Mouse (Mus musculus) neural tube, embryonic 11.5 days (tissue): ENCODE results near the gene Smc4. TPM values are rescaled to one million over a fixed set of nuclear protein-coding genes. Genes with fewer than 3 reads are reported as not detected.

ENCODE experiments used
- ATAC-seq: fragments of 200-750 bp; cut with Nextera tagmentation; 2 replicates; pipeline ENCODE4 v1.8.0; 2017; ENCODE audit warnings: moderate number of reproducible peaks, mild to moderate bottlenecking, moderate TSS enrichment, moderate library complexity; ENCODE audit not compliant: insufficient read depth, low FRiP score, low TSS enrichment
- DNase-seq: peaks from one replicate; pipeline ENCODE4 v3.0.0-alpha.2; 2015; ENCODE audit warnings: low spot score
- H3K27ac ChIP-seq: fragments of 300-500 bp; sonication (generic); 2 replicates; pipeline ENCODE4 v1.5.1; 2014; ENCODE audit warnings: low read depth, mild to moderate bottlenecking, low read length
- H3K27me3 ChIP-seq: fragments of 300-500 bp; sonication (generic); 2 replicates; pipeline ENCODE4 v1.6.1; 2014; ENCODE audit warnings: mild to moderate bottlenecking, low read length, mixed read lengths; ENCODE audit not compliant: control insufficient read depth, insufficient read depth
- H3K36me3 ChIP-seq: fragments of 300-500 bp; sonication (generic); 2 replicates; pipeline ENCODE4 v1.6.1; 2014; ENCODE audit warnings: mild to moderate bottlenecking, low read length, moderate library complexity, mixed read lengths; ENCODE audit not compliant: control insufficient read depth, insufficient read depth
- H3K4me1 ChIP-seq: fragments of 300-500 bp; sonication (generic); 2 replicates; pipeline ENCODE4 v1.6.1; 2014; ENCODE audit warnings: low read length, mixed read lengths; ENCODE audit not compliant: control insufficient read depth, insufficient read depth
- H3K4me2 ChIP-seq: fragments of 300-500 bp; sonication (generic); 2 replicates; pipeline ENCODE4 v1.6.1; 2014; ENCODE audit warnings: low read depth, mild to moderate bottlenecking, moderate library complexity
- H3K4me3 ChIP-seq: fragments of 300-500 bp; sonication (generic); 2 replicates; pipeline ENCODE4 v1.5.1; 2014; ENCODE audit warnings: low read depth, low read length
- H3K9ac ChIP-seq: fragments of 300-500 bp; sonication (generic); 2 replicates; pipeline ENCODE4 v1.6.1; 2014; ENCODE audit warnings: mild to moderate bottlenecking, low read length
- H3K9me3 ChIP-seq: fragments of 300-500 bp; sonication (generic); 2 replicates; pipeline ENCODE4 v1.6.1; 2016; ENCODE audit warnings: low read length; ENCODE audit not compliant: control insufficient read depth
- WGBS: fragments of 180-500 bp; shearing (Covaris S2); extraction: QIAGEN DNeasy Blood & Tissue Kit; methylation state at CpG from one replicate; pipeline ENCODE4 v1.1.7; 2014; 5-methylcytosine and 5-hydroxymethylcytosine counted together
- polyA plus RNA-seq: library from polyadenylated mRNA; unstranded; fragments of >200 nt; fragmentation: Nextera tagmentation; extraction: Ambion mirVana; gene quantifications from 2 replicates; pipeline ENCODE4 v1.2.1, GENCODE M21; 2014

Smc4 gene
- polyA plus RNA-seq, 1 experiment from 2014 or later = 168 TPM

GRCm38 (mm10) chr3:69040105-69040504, 35.6 kb downstream of the Smc4 start:
- Histone ChIP-seq H3K27ac (no peak overlapping the region), H3K9ac (no peak overlapping the region), H3K9me3 (no peaks in the 10 kb centered on the region), H3K4me2 (no peak overlapping the region), H3K36me3 (peaks cover 6% of the 10 kb centered on the region), H3K27me3 (no peaks in the 10 kb centered on the region), H3K4me3 (no peak overlapping the region), H3K4me1 (peaks cover 2% of the 10 kb centered on the region; the same call in 1 of the 2 replicates)
- ATAC-seq (no peak), DNase-seq (no peak)
- WGBS = 81% methylated on average over 2 of the region's 2 CpGs

GRCm38 (mm10) chr3:69041298-69041697, 36.8 kb downstream of the Smc4 start:
- Histone ChIP-seq H3K9me3 (no peaks in the 10 kb centered on the region), H3K27ac (no peak overlapping the region), H3K4me1 (peaks cover 2% of the 10 kb centered on the region; the same call in 1 of the 2 replicates), H3K27me3 (no peaks in the 10 kb centered on the region), H3K9ac (no peak overlapping the region), H3K4me3 (no peak overlapping the region), H3K4me2 (peak overlapping the region; percentile 26), H3K36me3 (peaks cover 6% of the 10 kb centered on the region)
- ATAC-seq (no peak), DNase-seq (no peak)
- WGBS = 87% methylated on average over 5 of the region's 5 CpGs

GRCm38 (mm10) chr3:69044167-69044591, 39.6 kb downstream of the Smc4 start:
- Histone ChIP-seq H3K9me3 (no peaks in the 10 kb centered on the region), H3K27me3 (no peaks in the 10 kb centered on the region), H3K4me3 (peak overlapping the region; percentile 89), H3K27ac (peak overlapping the region; percentile 92), H3K4me1 (peaks cover 2% of the 10 kb centered on the region; the same call in 1 of the 2 replicates), H3K9ac (peak overlapping the region; percentile 98), H3K4me2 (peak overlapping the region; percentile 50), H3K36me3 (peaks cover 4% of the 10 kb centered on the region)
- WGBS = under 1% methylated on average over 40 of the region's 42 CpGs
- DNase-seq (no peak), ATAC-seq (peak; percentile 46)

GRCm38 (mm10) chr3:69044645-69045399, 40.3 kb downstream of the Smc4 start, which contains the start of gene Trim59:
Trim59 (minus strand) TSS chr3:69044755.
- Histone ChIP-seq H3K36me3 (peaks cover 4% of the 10 kb centered on the region), H3K9me3 (no peaks in the 10 kb centered on the region), H3K9ac (peak within 1 kb of the TSS; percentile 98), H3K27ac (peak within 1 kb of the TSS; percentile 92), H3K4me3 (peak within 1 kb of the TSS; percentile 89), H3K4me1 (peaks cover 2% of the 10 kb centered on the region; the same call in 1 of the 2 replicates), H3K27me3 (no peaks in the 10 kb centered on the region), H3K4me2 (peak within 1 kb of the TSS; percentile 84)
- peak; percentile 98 for ATAC-seq
- peak; percentile 99 for DNase-seq
- under 1% methylated on average over 49 of the region's 80 CpGs for WGBS

GRCm38 (mm10) chr3:69045400-69045703, 40.8 kb downstream of the Smc4 start:
- DNase-seq (no peak), ATAC-seq (no peak)
- WGBS = 5% methylated on average over 9 of the region's 9 CpGs
- Histone ChIP-seq H3K4me3 (peak overlapping the region; percentile 89), H3K4me1 (peaks cover 2% of the 10 kb centered on the region; the same call in 1 of the 2 replicates), H3K9me3 (no peaks in the 10 kb centered on the region), H3K27ac (peak overlapping the region; percentile 92), H3K36me3 (0 out of 2 replicates have a peak, but pooled peaks cover 2% of the 10 kb centered on the region), H3K9ac (peak overlapping the region; percentile 98), H3K27me3 (no peaks in the 10 kb centered on the region), H3K4me2 (peak overlapping the region; percentile 84)

- H3K27ac ChIP-seq = no peak overlapping the region; the same call in 1 of the 2 replicates
- peak overlapping the region; percentile 89; the same call in 1 of the 2 replicates for H3K4me3 ChIP-seq
- peak; percentile 14 for DNase-seq
- H3K9me3 ChIP-seq = no peaks in the 10 kb centered on the region
- peaks cover 2% of the 10 kb centered on the region; the same call in 1 of the 2 replicates for H3K4me1 ChIP-seq
- H3K4me2 ChIP-seq = peak overlapping the region; percentile 84
- H3K9ac ChIP-seq = peak overlapping the region; percentile 98
- H3K36me3 ChIP-seq = no peaks in the 10 kb centered on the region
- ATAC-seq = no peak
- WGBS = 26% methylated on average over 13 of the region's 13 CpGs
- H3K27me3 ChIP-seq = no peaks in the 10 kb centered on the region
Observed at GRCm38 (mm10) chr3:69045750-69046149, 41.2 kb downstream of the Smc4 start.

GRCm38 (mm10) chr3:69046509-69046908, 42.0 kb downstream of the Smc4 start:
- Histone ChIP-seq H3K4me2 (no peak overlapping the region), H3K36me3 (no peaks in the 10 kb centered on the region), H3K27ac (no peak overlapping the region), H3K9me3 (no peaks in the 10 kb centered on the region), H3K4me1 (no peaks in the 10 kb centered on the region; the same call in 1 of the 2 replicates), H3K9ac (no peak overlapping the region), H3K27me3 (no peaks in the 10 kb centered on the region), H3K4me3 (no peak overlapping the region)
- no peak for DNase-seq
- 60% methylated on average over 4 of the region's 4 CpGs for WGBS
- no peak for ATAC-seq

- no peak for ATAC-seq
- H3K9me3 ChIP-seq = no peaks in the 10 kb centered on the region
Observed at GRCm38 (mm10) chr3:69047684-69048083, 43.1 kb downstream of the Smc4 start.

GRCm38 (mm10) chr3:69049011-69049410, 44.5 kb downstream of the Smc4 start:
- Histone ChIP-seq H3K4me1 (no peaks in the 10 kb centered on the region; the same call in 1 of the 2 replicates), H3K27ac (no peak overlapping the region), H3K36me3 (no peaks in the 10 kb centered on the region), H3K4me3 (no peak overlapping the region), H3K27me3 (no peaks in the 10 kb centered on the region), H3K9ac (no peak overlapping the region), H3K4me2 (no peak overlapping the region), H3K9me3 (no peaks in the 10 kb centered on the region)
- 66% methylated on average over 6 of the region's 6 CpGs for whole genome bisulfite sequencing
- no peak for DNase-seq
- no peak for ATAC-seq

More at GRCm38 (mm10) chr3:69047684-69048083, 43.1 kb downstream of the Smc4 start:
- 84% methylated on average over 4 of the region's 4 CpGs for WGBS
- no peak overlapping the region for H3K4me3 ChIP-seq
- no peaks in the 10 kb centered on the region for H3K27me3 ChIP-seq
- no peaks in the 10 kb centered on the region; the same call in 1 of the 2 replicates for H3K4me1 ChIP-seq
- H3K27ac ChIP-seq = no peak overlapping the region
- no peak overlapping the region for H3K4me2 ChIP-seq
- DNase-seq = no peak
- H3K9ac ChIP-seq = no peak overlapping the region
- no peaks in the 10 kb centered on the region for H3K36me3 ChIP-seq
